Mouse (Mus musculus) c-Kit-positive CD71-positive TER-119-negative erythroid progenitor cells, embryonic 14.5 days (primary cell): ENCODE data around the gene Eif4e.

Source experiments
- DNase-seq: peaks from one replicate; pipeline ENCODE4 v3.0.0-alpha.2; 2013; ENCODE audit warnings: low read depth

Gene Eif4e

GRCm38 (mm10) chr3:138526073-138526915 is at the start of gene Eif4e:
Gene Eif4e, plus strand, starts transcription at chr3:138526179.
- DNase-seq: peak; percentile 44

- no peak for DNase-seq
Observed at GRCm38 (mm10) chr3:138479489-138479888, 46.5 kb upstream of the Eif4e start.

- no peak for DNase-seq
Observed at GRCm38 (mm10) chr3:138481526-138482284, 44.3 kb upstream of the Eif4e start.

- DNase-seq: no peak
Observed at GRCm38 (mm10) chr3:138483240-138483639, 42.7 kb upstream of the Eif4e start.

GRCm38 (mm10) chr3:138488584-138489326 is 37.2 kb upstream of the Eif4e start:
- DNase-seq: peak; percentile 32

GRCm38 (mm10) chr3:138489327-138490033 is 36.5 kb upstream of the Eif4e start, which contains the start of gene Metap1:
Gene Metap1, minus strand, starts transcription at chr3:138489515.
- peak; percentile 83 for DNase-seq

GRCm38 (mm10) chr3:138490034-138490337 is 36.0 kb upstream of the Eif4e start:
- no peak for DNase-seq

GRCm38 (mm10) chr3:138493668-138494067 is 32.3 kb upstream of the Eif4e start:
- DNase-seq: no peak

- no peak for DNase-seq
Observed at GRCm38 (mm10) chr3:138494565-138494964, 31.4 kb upstream of the Eif4e start.

- DNase-seq: peak; percentile 35
Observed at GRCm38 (mm10) chr3:138495166-138496145, 30.5 kb upstream of the Eif4e start.

- DNase-seq: no peak
Observed at GRCm38 (mm10) chr3:138498731-138499130, 27.2 kb upstream of the Eif4e start.

GRCm38 (mm10) chr3:138499854-138500740 is 25.9 kb upstream of the Eif4e start:
- no peak for DNase-seq

GRCm38 (mm10) chr3:138503754-138504153 is 22.2 kb upstream of the Eif4e start:
- DNase-seq: no peak

GRCm38 (mm10) chr3:138506749-138507148 is 19.2 kb upstream of the Eif4e start:
- no peak for DNase-seq

GRCm38 (mm10) chr3:138509581-138509980 is 16.4 kb upstream of the Eif4e start:
- DNase-seq: no peak

GRCm38 (mm10) chr3:138510471-138510870 is 15.5 kb upstream of the Eif4e start:
- no peak for DNase-seq

- DNase-seq: no peak
Observed at GRCm38 (mm10) chr3:138513243-138513642, 12.7 kb upstream of the Eif4e start.

GRCm38 (mm10) chr3:138514749-138515148 is 11.2 kb upstream of the Eif4e start:
- no peak for DNase-seq

GRCm38 (mm10) chr3:138515656-138516370 is 10.2 kb upstream of the Eif4e start:
- no peak for DNase-seq
